Mouse (Mus musculus) myocyte (in vitro differentiated cells): Measurements from ENCODE around the gene Xxylt1.

ENCODE experiments used
- E2F4 ChIP-seq: IDR thresholded peaks from one replicate; pipeline ENCODE4 v1.6.1; 2011; ENCODE audit warnings: mild to moderate bottlenecking, control low read depth, moderate library complexity; ENCODE audit not compliant: insufficient read depth
- MAX ChIP-seq: IDR thresholded peaks from one replicate; pipeline ENCODE4 v1.6.1; 2011; ENCODE audit warnings: low read depth, mild to moderate bottlenecking, control low read depth
- POLR2A ChIP-seq: IDR thresholded peaks from one replicate; pipeline ENCODE4 v1.6.1; 2011; ENCODE audit warnings: low read depth, mild to moderate bottlenecking, control low read depth, moderate library complexity; ENCODE audit not compliant: insufficient read length
- POLR2AphosphoS2 ChIP-seq: IDR thresholded peaks from one replicate; pipeline ENCODE4 v1.6.1; 2011; ENCODE audit warnings: low read depth, control low read depth; ENCODE audit not compliant: insufficient read length

- no peak for TF ChIP-seq POLR2A
- no peak for TF ChIP-seq E2F4
- no peak for TF ChIP-seq MAX
- TF ChIP-seq POLR2AphosphoS2, result no peak
Measured at GRCm38 (mm10) chr16:30922548-30922947, 158.7 kb downstream of the Xxylt1 start.
